Mouse (Mus musculus) macrophage (primary cell): ENCODE measurements around the gene Dnmbp. TPM values are rescaled to one million over a fixed set of nuclear protein-coding genes. Genes with fewer than 3 reads are reported as not detected.
A peak's percentile ranks its signal among the peaks of the same experiment; 100 is the strongest.

Source experiments
- H3K27ac ChIP-seq: fragments of 350-480 bp; formaldehyde crosslinking; 2 replicates; pipeline ENCODE4 v1.9.0; 2021
- H3K36me3 ChIP-seq: fragments of 350-480 bp; formaldehyde crosslinking; 2 replicates; pipeline ENCODE4 v1.9.0; 2021; ENCODE audit errors: inconsistent target
- H3K4me3 ChIP-seq: fragments of 350-480 bp; formaldehyde crosslinking; 2 replicates; pipeline ENCODE4 v1.9.0; 2021; ENCODE audit errors: inconsistent target
- H3K79me2 ChIP-seq: fragments of 350-480 bp; formaldehyde crosslinking; 2 replicates; pipeline ENCODE4 v1.9.0; 2021; ENCODE audit errors: inconsistent target
- WGBS: methylation state at CpG from one replicate; pipeline ENCODE4 v1.1.7; 2026; ENCODE audit warnings: inconsistent platforms; ENCODE audit not compliant: missing documents; 5-methylcytosine and 5-hydroxymethylcytosine counted together
- polyA plus RNA-seq: library from polyadenylated mRNA; stranded (reverse); fragments of 250-400 nt; gene quantifications from 3 replicates; pipeline ENCODE4 v1.2.4, GENCODE M21; 2018; ENCODE audit warnings: inconsistent platforms

The Dnmbp gene
- polyA plus RNA-seq, 1 experiment from 2014 or later = 13.6 TPM

DNA sequence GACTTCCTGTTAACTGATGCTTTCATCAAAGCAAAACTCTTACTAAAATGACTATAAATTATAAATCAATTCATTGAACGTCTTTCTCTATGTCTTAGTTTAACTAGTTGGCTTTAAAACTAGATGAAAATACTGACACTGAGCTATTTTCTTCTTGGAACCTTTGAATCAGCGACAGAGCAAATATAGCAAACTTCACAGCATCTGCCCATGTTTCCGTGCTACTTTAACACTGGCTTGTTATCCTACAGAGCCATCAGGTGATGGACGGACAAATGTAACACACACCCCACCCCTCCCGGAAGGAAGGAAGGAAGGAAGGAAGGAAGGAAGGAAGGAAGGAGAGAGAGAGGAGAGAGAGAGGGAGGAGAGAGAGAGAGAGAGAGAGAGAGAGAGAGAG lies 12.0 kb downstream of the Dnmbp start:
- H3K79me2 ChIP-seq = peaks cover 95% of the 10 kb centered on the region
- H3K27ac ChIP-seq = no peak overlapping the region
- H3K4me3 ChIP-seq = no peak overlapping the region
- 75% methylated on average over 5 of the region's 5 CpGs for WGBS
- H3K36me3 ChIP-seq = peaks cover 4% of the 10 kb centered on the region; the same call in 1 of the 2 replicates

DNA sequence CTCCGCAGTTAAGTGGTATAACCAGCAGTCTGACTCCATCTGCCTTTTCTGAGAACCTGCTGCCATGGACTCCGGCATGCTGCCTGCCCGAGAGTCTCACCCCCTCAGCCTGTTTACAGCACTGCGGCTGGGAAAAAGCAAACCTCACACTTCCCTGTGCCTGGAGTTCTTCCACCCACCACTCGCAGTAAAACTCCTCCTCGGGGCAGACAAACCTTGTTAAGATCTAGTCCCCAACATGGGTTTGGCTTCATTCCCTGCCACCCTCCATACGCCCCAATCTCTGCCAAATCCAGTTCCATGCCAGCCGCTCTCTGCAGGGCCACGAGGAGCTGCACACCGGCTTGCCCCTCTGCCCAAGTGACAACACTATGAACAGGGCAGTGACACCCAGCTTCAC lies 12.9 kb downstream of the Dnmbp start:
- 63% methylated on average over 10 of the region's 10 CpGs for WGBS
- peaks cover 91% of the 10 kb centered on the region for H3K79me2 ChIP-seq
- H3K4me3 ChIP-seq = no peak overlapping the region
- H3K27ac ChIP-seq = peak overlapping the region; percentile 8; the same call in 1 of the 2 replicates
- H3K36me3 ChIP-seq = peaks cover 4% of the 10 kb centered on the region; the same call in 1 of the 2 replicates

DNA sequence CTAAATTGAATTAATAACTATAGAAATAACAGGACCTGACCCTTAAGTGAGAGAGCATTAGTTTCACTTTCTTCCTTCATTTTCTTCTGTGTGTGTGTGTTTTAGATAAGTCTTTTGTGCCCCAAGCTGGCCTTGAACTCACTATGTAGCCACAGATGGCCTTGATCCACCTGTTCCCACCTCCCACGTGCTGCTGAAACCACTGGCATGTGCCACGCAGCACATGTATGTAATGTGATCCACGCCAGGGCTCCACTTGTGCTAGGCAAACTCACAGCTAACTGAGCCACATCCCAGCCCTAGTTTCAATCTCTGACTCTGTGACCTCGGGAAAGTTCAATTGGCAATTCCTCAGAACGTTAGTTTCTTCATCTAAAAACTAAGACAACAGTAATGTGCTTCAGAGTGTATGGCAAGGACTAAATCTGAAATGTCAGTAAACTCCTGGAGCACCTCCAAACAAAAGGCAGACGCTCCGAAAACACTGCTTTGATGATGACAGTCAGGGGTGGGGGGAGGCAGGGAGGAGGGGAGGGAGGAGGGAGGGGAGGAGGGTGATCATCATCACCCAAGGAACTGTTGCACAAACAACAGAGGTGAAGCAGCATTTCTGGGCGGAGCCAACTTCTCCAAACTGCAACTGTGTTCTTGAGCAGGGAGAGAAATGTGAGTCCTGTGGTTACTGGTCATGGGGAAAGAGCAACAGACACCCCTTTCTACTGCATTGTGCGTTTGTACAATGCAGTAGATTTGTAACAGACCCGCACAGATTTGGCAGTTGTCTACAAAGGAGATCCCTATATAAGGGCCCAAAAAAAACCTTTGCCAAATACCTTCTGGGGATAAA lies 13.6 kb downstream of the Dnmbp start:
- Histone ChIP-seq H3K27ac (peak overlapping the region; percentile 8; the same call in 1 of the 2 replicates), H3K4me3 (no peak overlapping the region)

GRCm38 (mm10) chr19:43924361-43924760 lies 15.6 kb downstream of the Dnmbp start:
- H3K79me2 ChIP-seq = peaks cover 67% of the 10 kb centered on the region
- no peak overlapping the region for H3K4me3 ChIP-seq
- no peak overlapping the region for H3K27ac ChIP-seq
- WGBS = 63% methylated on average over 5 of the region's 8 CpGs
- peaks cover 4% of the 10 kb centered on the region; the same call in 1 of the 2 replicates for H3K36me3 ChIP-seq

More for the DNA sequence above, 13.6 kb downstream of the Dnmbp start:
- Histone ChIP-seq H3K36me3 (peaks cover 4% of the 10 kb centered on the region; the same call in 1 of the 2 replicates), H3K79me2 (peaks cover 84% of the 10 kb centered on the region)
- WGBS = 46% methylated on average over 8 of the region's 10 CpGs

- peaks cover 57% of the 10 kb centered on the region for H3K79me2 ChIP-seq
- H3K27ac ChIP-seq = no peak overlapping the region
- WGBS = 100% methylated on average over 7 of the region's 7 CpGs
- H3K4me3 ChIP-seq = no peak overlapping the region
- H3K36me3 ChIP-seq = peaks cover 4% of the 10 kb centered on the region; the same call in 1 of the 2 replicates
These were observed 17.0 kb downstream of the Dnmbp start for GRCm38 (mm10) chr19:43922963-43923362.

DNA sequence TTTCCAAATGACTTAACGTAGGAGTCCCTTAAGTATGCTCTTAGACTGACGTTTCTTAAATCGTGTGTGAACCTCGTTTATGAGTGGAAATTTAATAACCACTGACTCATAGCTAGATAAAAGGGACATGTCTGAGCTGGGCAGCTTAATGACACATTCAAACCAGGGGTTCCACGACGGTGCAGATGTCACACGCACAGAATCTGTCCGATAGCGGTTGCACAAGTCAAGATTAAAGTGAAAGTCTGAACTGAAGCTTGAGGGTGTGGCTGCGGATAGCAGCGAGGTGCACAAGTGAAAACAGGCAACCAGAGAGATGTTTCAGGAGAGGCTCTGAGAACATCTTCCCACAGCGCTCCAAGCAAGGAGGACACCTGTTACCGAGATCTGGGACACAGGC lies 18.6 kb downstream of the Dnmbp start:
- peak overlapping the region; percentile 15; the same call in 1 of the 2 replicates for H3K4me3 ChIP-seq
- H3K36me3 ChIP-seq = peaks cover 4% of the 10 kb centered on the region; the same call in 1 of the 2 replicates
- H3K27ac ChIP-seq = 0 out of 2 replicates have a peak overlapping the region, but pooled peaks have one; percentile 34
- H3K79me2 ChIP-seq = peaks cover 43% of the 10 kb centered on the region
- WGBS = 57% methylated on average over 13 of the region's 13 CpGs

DNA sequence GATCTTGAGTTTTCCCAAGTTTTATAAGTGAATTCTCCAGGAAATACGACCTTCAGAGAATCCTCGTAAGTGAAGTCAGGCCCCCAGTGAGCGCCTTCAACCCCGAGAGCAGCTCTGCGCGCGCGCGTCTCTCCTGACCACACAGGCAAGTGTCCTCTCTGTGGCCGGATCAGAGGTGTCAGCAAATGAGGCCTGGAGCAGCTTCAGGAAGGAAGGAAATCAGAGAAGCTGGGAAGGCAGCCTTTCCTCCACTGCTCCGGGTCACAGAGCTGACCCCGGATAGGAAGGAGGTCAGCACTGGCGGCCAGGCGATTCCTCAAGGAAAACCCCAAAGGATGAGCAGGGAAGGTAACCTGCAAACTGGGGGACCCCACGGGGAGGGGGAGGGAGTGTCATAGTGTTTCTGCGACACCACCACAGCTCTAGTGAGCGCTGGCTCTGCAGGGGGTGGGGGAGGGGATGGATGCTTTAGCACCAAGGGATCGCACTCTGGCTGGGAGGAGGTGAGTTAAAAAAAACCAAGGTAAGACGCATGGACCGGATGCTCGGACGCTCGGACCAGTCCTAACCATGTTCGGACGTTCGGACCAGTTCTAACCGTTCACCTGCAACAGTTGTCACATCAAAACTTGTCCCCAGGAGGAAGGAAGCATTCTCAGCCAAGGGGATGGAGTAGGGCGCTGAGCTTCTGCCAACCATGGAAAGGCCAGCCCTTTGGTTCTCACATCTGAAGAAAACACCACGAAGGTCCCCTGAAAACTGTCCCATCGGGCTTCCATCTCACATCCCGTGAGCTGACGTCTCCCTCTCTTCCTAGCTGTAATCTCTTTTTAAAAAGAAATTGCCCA lies 19.3 kb downstream of the Dnmbp start:
- peak overlapping the region; percentile 15; the same call in 1 of the 2 replicates for H3K4me3 ChIP-seq
- peaks cover 4% of the 10 kb centered on the region; the same call in 1 of the 2 replicates for H3K36me3 ChIP-seq
- peaks cover 42% of the 10 kb centered on the region for H3K79me2 ChIP-seq
- H3K27ac ChIP-seq = peak overlapping the region; percentile 34
- WGBS = 69% methylated on average over 32 of the region's 32 CpGs

DNA sequence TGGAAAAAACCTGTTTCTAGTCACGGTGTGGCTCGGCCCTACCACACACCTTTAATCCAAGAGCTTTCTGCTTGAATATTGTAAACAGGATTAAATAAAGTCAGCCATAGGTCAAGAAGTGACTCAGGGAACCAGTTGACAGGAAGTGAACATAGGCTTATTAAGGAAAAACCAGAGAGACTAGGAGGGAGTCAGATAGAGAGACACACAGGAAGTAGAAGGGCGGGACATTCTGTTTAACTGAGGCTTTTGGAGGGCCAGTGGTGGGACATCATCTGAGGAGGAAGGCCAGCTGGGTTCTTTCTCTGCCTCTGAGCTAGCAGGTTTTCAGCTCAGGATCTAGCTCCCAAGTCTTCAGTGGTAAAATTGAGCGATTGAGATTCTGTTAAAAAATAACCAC lies 20.1 kb downstream of the Dnmbp start:
- Histone ChIP-seq H3K4me3 (no peak overlapping the region), H3K36me3 (peaks cover 4% of the 10 kb centered on the region; the same call in 1 of the 2 replicates), H3K79me2 (peaks cover 35% of the 10 kb centered on the region; the same call in 1 of the 2 replicates), H3K27ac (peak overlapping the region; percentile 34)
- WGBS = 87% methylated on average over 4 of the region's 4 CpGs

GRCm38 (mm10) chr19:43918834-43919233 lies 21.2 kb downstream of the Dnmbp start:
- Histone ChIP-seq H3K79me2 (peaks cover 25% of the 10 kb centered on the region; the same call in 1 of the 2 replicates), H3K27ac (no peak overlapping the region), H3K36me3 (peaks cover 4% of the 10 kb centered on the region; the same call in 1 of the 2 replicates), H3K4me3 (no peak overlapping the region)
- WGBS = 85% methylated on average over 3 of the region's 3 CpGs

- Histone ChIP-seq H3K79me2 (peaks cover 14% of the 10 kb centered on the region; the same call in 1 of the 2 replicates), H3K4me3 (no peak overlapping the region), H3K27ac (no peak overlapping the region), H3K36me3 (no peaks in the 10 kb centered on the region)
- WGBS = 91% methylated on average over 6 of the region's 6 CpGs
These were observed 22.2 kb downstream of the Dnmbp start for GRCm38 (mm10) chr19:43917763-43918162.

DNA sequence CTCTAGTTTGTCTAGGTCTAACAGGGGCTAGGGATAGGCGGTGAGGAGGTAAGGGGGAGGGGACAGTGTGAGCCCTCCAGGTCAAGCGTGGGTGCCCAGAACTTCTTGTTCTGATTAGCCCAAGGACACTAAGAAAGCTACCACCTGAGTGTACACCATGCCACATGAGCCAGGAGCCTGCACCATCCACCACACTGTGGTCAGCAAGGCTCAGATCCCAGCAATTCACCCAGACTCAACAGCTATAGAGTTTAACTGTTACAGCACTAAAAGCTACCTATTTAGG lies 22.6 kb downstream of the Dnmbp start:
- WGBS = 31% methylated on average over 2 of the region's 2 CpGs
- Histone ChIP-seq H3K27ac (no peak overlapping the region), H3K79me2 (peaks cover 10% of the 10 kb centered on the region; the same call in 1 of the 2 replicates), H3K36me3 (no peaks in the 10 kb centered on the region), H3K4me3 (no peak overlapping the region)

- Histone ChIP-seq H3K79me2 (peaks cover 10% of the 10 kb centered on the region; the same call in 1 of the 2 replicates), H3K27ac (no peak overlapping the region), H3K4me3 (no peak overlapping the region), H3K36me3 (0 out of 2 replicates have a peak, but pooled peaks cover 2% of the 10 kb centered on the region)
- 40% methylated on average over 21 of the region's 21 CpGs for WGBS
These were observed 23.2 kb downstream of the Dnmbp start for GRCm38 (mm10) chr19:43916586-43917405.

- H3K27ac ChIP-seq = no peak overlapping the region
- WGBS = 81% methylated on average over 9 of the region's 9 CpGs
- no peak overlapping the region for H3K4me3 ChIP-seq
- peaks cover 10% of the 10 kb centered on the region; the same call in 1 of the 2 replicates for H3K79me2 ChIP-seq
- peaks cover 15% of the 10 kb centered on the region for H3K36me3 ChIP-seq
These were observed 24.6 kb downstream of the Dnmbp start for GRCm38 (mm10) chr19:43915431-43915830.

GRCm38 (mm10) chr19:43914986-43915385 lies 25.0 kb downstream of the Dnmbp start:
- 96% methylated on average over 9 of the region's 9 CpGs for WGBS
- Histone ChIP-seq H3K79me2 (peaks cover 10% of the 10 kb centered on the region; the same call in 1 of the 2 replicates), H3K27ac (no peak overlapping the region), H3K4me3 (no peak overlapping the region), H3K36me3 (peaks cover 20% of the 10 kb centered on the region)
